Mouse (Mus musculus) embryonic facial prominence, embryonic 10.5 days (tissue): Measurements from ENCODE around the gene Styxl1. TPM values are rescaled to one million over a fixed set of nuclear protein-coding genes. Genes with fewer than 3 reads are reported as not detected.

Source experiments
- DNase-seq: peaks from one replicate; pipeline ENCODE4 v3.0.0-alpha.2; 2017; ENCODE audit warnings: low spot score
- H3K27ac ChIP-seq: fragments of 300-500 bp; sonication (generic); replicated peaks from 2 replicates; pipeline ENCODE4 v1.5.1; 2016; ENCODE audit warnings: mild to moderate bottlenecking
- H3K27me3 ChIP-seq: fragments of 300-500 bp; sonication (generic); replicated peaks from 2 replicates; pipeline ENCODE4 v1.6.1; 2016; ENCODE audit warnings: low read depth, mild to moderate bottlenecking; ENCODE audit not compliant: poor library complexity, severe bottlenecking
- H3K36me3 ChIP-seq: fragments of 300-500 bp; sonication (generic); replicated peaks from 2 replicates; pipeline ENCODE4 v1.6.1; 2016; ENCODE audit warnings: mild to moderate bottlenecking, moderate library complexity
- H3K4me1 ChIP-seq: fragments of 300-500 bp; sonication (generic); 2 replicates; pipeline ENCODE4 v1.6.1; 2016
- H3K4me3 ChIP-seq: fragments of 300-500 bp; sonication (generic); 2 replicates; pipeline ENCODE4 v1.5.1; 2016; ENCODE audit warnings: mild to moderate bottlenecking, moderate library complexity
- H3K9me3 ChIP-seq: fragments of 300-500 bp; sonication (generic); 2 replicates; pipeline ENCODE4 v1.6.1; 2016; ENCODE audit warnings: mild to moderate bottlenecking
- WGBS: fragments of 180-500 bp; shearing (Covaris S2); methylation state at CpG from one replicate; pipeline ENCODE4 v1.1.7; 2016; 5-methylcytosine and 5-hydroxymethylcytosine counted together
- polyA plus RNA-seq: library from polyadenylated mRNA; unstranded; fragments of >200 nt; fragmentation: Nextera tagmentation; extraction: Ambion mirVana; gene quantifications from 2 replicates; pipeline ENCODE4 v1.2.1, GENCODE M21; 2016

The Styxl1 gene
- polyA plus RNA-seq, 1 experiment from 2014 or later: 0.31 TPM

GRCm38 (mm10) chr5:135800927-135801326 lies 22.7 kb upstream of the Styxl1 start:
- Histone ChIP-seq H3K27me3 (peaks cover 15% of the 10 kb centered on the region; the same call in 1 of the 2 replicates), H3K4me1 (peaks cover 21% of the 10 kb centered on the region), H3K4me3 (no peak overlapping the region), H3K27ac (no peak overlapping the region), H3K9me3 (no peaks in the 10 kb centered on the region), H3K36me3 (no peaks in the 10 kb centered on the region)
- peak; percentile 72 for DNase-seq
- 4% methylated on average over 6 of the region's 6 CpGs for WGBS

- peaks cover 25% of the 10 kb centered on the region for H3K4me1 ChIP-seq
- H3K4me3 ChIP-seq: no peak overlapping the region
- no peaks in the 10 kb centered on the region for H3K36me3 ChIP-seq
- no peak overlapping the region for H3K27ac ChIP-seq
- WGBS: 44% methylated on average over 4 of the region's 4 CpGs
- no peaks in the 10 kb centered on the region for H3K9me3 ChIP-seq
- DNase-seq: peak; percentile 33
- H3K27me3 ChIP-seq: peaks cover 12% of the 10 kb centered on the region; the same call in 1 of the 2 replicates
Observed at GRCm38 (mm10) chr5:135799746-135800145, 21.6 kb upstream of the Styxl1 start.

- H3K4me3 ChIP-seq: peak overlapping the region; percentile 48
- H3K27me3 ChIP-seq: 0 out of 2 replicates have a peak, but pooled peaks cover 4% of the 10 kb centered on the region
- peak overlapping the region; percentile 70 for H3K27ac ChIP-seq
- H3K4me1 ChIP-seq: peaks cover 14% of the 10 kb centered on the region
- DNase-seq: no peak
- H3K9me3 ChIP-seq: no peaks in the 10 kb centered on the region
- WGBS: 6% methylated on average over 5 of the region's 5 CpGs
- H3K36me3 ChIP-seq: peaks cover 25% of the 10 kb centered on the region
Observed at GRCm38 (mm10) chr5:135794859-135795181, 16.6 kb upstream of the Styxl1 start.

- H3K4me3 ChIP-seq: peak overlapping the region; percentile 48
- H3K4me1 ChIP-seq: peaks cover 14% of the 10 kb centered on the region
- peaks cover 30% of the 10 kb centered on the region for H3K36me3 ChIP-seq
- H3K9me3 ChIP-seq: no peaks in the 10 kb centered on the region
- 0 out of 2 replicates have a peak, but pooled peaks cover 4% of the 10 kb centered on the region for H3K27me3 ChIP-seq
- peak overlapping the region; percentile 70 for H3K27ac ChIP-seq
- DNase-seq: peak; percentile 89
- 9% methylated on average over 20 of the region's 20 CpGs for WGBS
Observed at GRCm38 (mm10) chr5:135793996-135794858, 16.0 kb upstream of the Styxl1 start.

GRCm38 (mm10) chr5:135782901-135783300 lies 4.7 kb upstream of the Styxl1 start:
- Histone ChIP-seq H3K36me3 (peaks cover 81% of the 10 kb centered on the region), H3K4me3 (no peak overlapping the region), H3K27me3 (no peaks in the 10 kb centered on the region), H3K27ac (no peak overlapping the region), H3K4me1 (peaks cover 24% of the 10 kb centered on the region), H3K9me3 (no peaks in the 10 kb centered on the region)
- 95% methylated on average over 4 of the region's 4 CpGs for WGBS
- no peak for DNase-seq

GRCm38 (mm10) chr5:135780331-135780730 lies 2.1 kb upstream of the Styxl1 start:
- 89% methylated on average over 8 of the region's 8 CpGs for WGBS
- Histone ChIP-seq H3K4me3 (peak overlapping the region; percentile 93), H3K36me3 (peaks cover 55% of the 10 kb centered on the region), H3K4me1 (peaks cover 34% of the 10 kb centered on the region), H3K9me3 (no peaks in the 10 kb centered on the region), H3K27me3 (0 out of 2 replicates have a peak, but pooled peaks cover 5% of the 10 kb centered on the region), H3K27ac (no peak overlapping the region)
- no peak for DNase-seq

- H3K9me3 ChIP-seq: no peaks in the 10 kb centered on the region
- peak within 1 kb of the TSS; percentile 96 for H3K27ac ChIP-seq
- 1% methylated on average over 70 of the region's 70 CpGs for WGBS
- H3K4me1 ChIP-seq: peaks cover 34% of the 10 kb centered on the region
- peak; percentile 100 for DNase-seq
- H3K36me3 ChIP-seq: peaks cover 40% of the 10 kb centered on the region
- peak within 1 kb of the TSS; percentile 93 for H3K4me3 ChIP-seq
- H3K27me3 ChIP-seq: 0 out of 2 replicates have a peak, but pooled peaks cover 5% of the 10 kb centered on the region
Observed at GRCm38 (mm10) chr5:135778471-135779445, 573 bp upstream of the Styxl1 start, which contains the start of gene Mdh2. Gene Mdh2, plus strand, starts transcription at chr5:135778480.

GRCm38 (mm10) chr5:135776546-135776945 lies 1.6 kb downstream of the Styxl1 start:
- H3K9me3 ChIP-seq: no peaks in the 10 kb centered on the region
- WGBS: 77% methylated on average over 4 of the region's 4 CpGs
- 0 out of 2 replicates have a peak, but pooled peaks cover 5% of the 10 kb centered on the region for H3K27me3 ChIP-seq
- peaks cover 17% of the 10 kb centered on the region for H3K36me3 ChIP-seq
- no peak for DNase-seq
- H3K4me3 ChIP-seq: no peak overlapping the region
- H3K27ac ChIP-seq: no peak overlapping the region
- peaks cover 34% of the 10 kb centered on the region for H3K4me1 ChIP-seq

GRCm38 (mm10) chr5:135772519-135772918 lies 5.7 kb downstream of the Styxl1 start:
- Histone ChIP-seq H3K4me1 (peaks cover 7% of the 10 kb centered on the region), H3K27ac (no peak overlapping the region), H3K27me3 (0 out of 2 replicates have a peak, but pooled peaks cover 5% of the 10 kb centered on the region), H3K4me3 (no peak overlapping the region), H3K36me3 (no peaks in the 10 kb centered on the region), H3K9me3 (no peaks in the 10 kb centered on the region)
- 53% methylated on average over 3 of the region's 3 CpGs for WGBS
- no peak for DNase-seq

GRCm38 (mm10) chr5:135764971-135765370 lies 13.2 kb downstream of the Styxl1 start:
- 69% methylated on average over 3 of the region's 3 CpGs for WGBS
- H3K4me3 ChIP-seq: no peak overlapping the region
- H3K9me3 ChIP-seq: no peaks in the 10 kb centered on the region
- H3K4me1 ChIP-seq: no peaks in the 10 kb centered on the region
- H3K27ac ChIP-seq: no peak overlapping the region
- DNase-seq: no peak
- H3K36me3 ChIP-seq: no peaks in the 10 kb centered on the region
- no peaks in the 10 kb centered on the region; the same call in 1 of the 2 replicates for H3K27me3 ChIP-seq

- no peaks in the 10 kb centered on the region for H3K36me3 ChIP-seq
- H3K9me3 ChIP-seq: no peaks in the 10 kb centered on the region
- 2% methylated on average over 7 of the region's 7 CpGs for WGBS
- peaks cover 3% of the 10 kb centered on the region; the same call in 1 of the 2 replicates for H3K4me1 ChIP-seq
- H3K27ac ChIP-seq: no peak overlapping the region
- DNase-seq: peak; percentile 80
- H3K4me3 ChIP-seq: no peak overlapping the region
- no peaks in the 10 kb centered on the region; the same call in 1 of the 2 replicates for H3K27me3 ChIP-seq
Observed at GRCm38 (mm10) chr5:135763526-135763925, 14.7 kb downstream of the Styxl1 start.

GRCm38 (mm10) chr5:135761881-135762280 lies 16.3 kb downstream of the Styxl1 start:
- H3K36me3 ChIP-seq: no peaks in the 10 kb centered on the region
- no peak overlapping the region for H3K27ac ChIP-seq
- WGBS: 76% methylated on average over 3 of the region's 3 CpGs
- H3K9me3 ChIP-seq: no peaks in the 10 kb centered on the region
- peaks cover 3% of the 10 kb centered on the region; the same call in 1 of the 2 replicates for H3K4me1 ChIP-seq
- H3K27me3 ChIP-seq: no peaks in the 10 kb centered on the region; the same call in 1 of the 2 replicates
- no peak overlapping the region for H3K4me3 ChIP-seq
- DNase-seq: no peak
